Mouse (Mus musculus) gastrocnemius, postnatal 4 days (tissue): ENCODE measurements around the gene Cpa3. TPM values are rescaled to one million over a fixed set of nuclear protein-coding genes. Genes with fewer than 3 reads are reported as not detected.

Source experiments
- microRNA-seq: library from miRNA; unstranded; fragments of <30 nt; microRNA quantifications from one replicate; pipeline ENCODE4 v1.2.0, GENCODE M21; 2021
- total RNA-seq, 2 experiments: library from RNA; stranded (reverse); gene quantifications; 2 replicates each; pipeline ENCODE4 v1.2.3; 2021

The Cpa3 gene
- total RNA-seq, 2 experiments from 2014 or later: 51.9 to 65.7 TPM

Small RNA genes within 50 kb of the gene (microRNA-seq; reads per million reads assigned to microRNA genes)
- gene Mir7007: 4.9 reads per million, percentile 17 among the genes with 10 or more reads in this experiment

Other genes starting within 250 kb of the Cpa3 start
- gene Hps3, start 206.9 kb downstream of the Cpa3 start, total RNA-seq: 1 to 10 TPM; 6.5 to 7.8 TPM
- gene Hltf, start 184.4 kb downstream of the Cpa3 start, total RNA-seq: 10 to 100 TPM in 1 of 2 experiments, 1 to 10 TPM in 1; 9.3 to 12.0 TPM
- gene Gyg, start 86.9 kb downstream of the Cpa3 start, total RNA-seq: 100 to 1,000 TPM; 116 to 133 TPM
- under 1 TPM; 0.21 to 0.22 TPM for gene Cpb1, start 33.6 kb upstream of the Cpa3 start, total RNA-seq
- under 1 TPM; 0.57 to 0.81 TPM for gene Agtr1b, start 125.0 kb upstream of the Cpa3 start, total RNA-seq